Mouse (Mus musculus) forebrain, embryonic 16.5 days (tissue): Measurements from ENCODE around the gene Twsg1. TPM values are rescaled to one million over a fixed set of nuclear protein-coding genes. Genes with fewer than 3 reads are reported as not detected.

Experiments
- ATAC-seq: fragments of 200-750 bp; cut with Nextera tagmentation; 2 replicates; pipeline ENCODE4 v1.8.0; 2017; ENCODE audit warnings: mild to moderate bottlenecking, moderate library complexity
- H3K27ac ChIP-seq: fragments of 300-500 bp; sonication (generic); 2 replicates; pipeline ENCODE4 v1.5.1; 2014; ENCODE audit warnings: low read length, control low read depth
- H3K27me3 ChIP-seq: fragments of 300-500 bp; sonication (generic); replicated peaks from 2 replicates; pipeline ENCODE4 v1.6.1; 2014; ENCODE audit warnings: low read length; ENCODE audit not compliant: control insufficient read depth, insufficient read depth
- H3K36me3 ChIP-seq: fragments of 300-500 bp; sonication (generic); 2 replicates; pipeline ENCODE4 v1.6.1; 2014; ENCODE audit not compliant: control insufficient read depth, insufficient read depth
- H3K4me1 ChIP-seq: fragments of 300-500 bp; sonication (generic); replicated peaks from 2 replicates; pipeline ENCODE4 v1.6.1; 2014; ENCODE audit warnings: low read length; ENCODE audit not compliant: control insufficient read depth, insufficient read depth
- H3K4me2 ChIP-seq: fragments of 300-500 bp; sonication (generic); 2 replicates; pipeline ENCODE4 v1.6.1; 2014; ENCODE audit warnings: mild to moderate bottlenecking, low read length, control low read depth
- H3K4me3 ChIP-seq: fragments of 300-500 bp; sonication (generic); replicated peaks from 2 replicates; pipeline ENCODE4 v1.5.1; 2014; ENCODE audit warnings: mild to moderate bottlenecking, low read length, control low read depth
- H3K9ac ChIP-seq: fragments of 300-500 bp; sonication (generic); replicated peaks from 2 replicates; pipeline ENCODE4 v1.6.1; 2014; ENCODE audit warnings: low read depth, low read length, control low read depth
- H3K9me3 ChIP-seq: fragments of 300-500 bp; sonication (generic); 2 replicates; pipeline ENCODE4 v1.6.1; 2016; ENCODE audit warnings: low read length; ENCODE audit not compliant: control insufficient read depth
- WGBS: fragments of 180-500 bp; shearing (Covaris S2); extraction: QIAGEN DNeasy Blood & Tissue Kit; methylation state at CpG from one replicate; pipeline ENCODE4 v1.1.7; 2014; 5-methylcytosine and 5-hydroxymethylcytosine counted together
- polyA plus RNA-seq: library from polyadenylated mRNA; unstranded; fragments of >200 nt; fragmentation: Nextera tagmentation; extraction: Ambion mirVana; gene quantifications from 2 replicates; pipeline ENCODE4 v1.2.1, GENCODE M21; 2015

Gene Twsg1
- polyA plus RNA-seq, 1 experiment from 2014 or later: 71.1 TPM

GRCm38 (mm10) chr17:65906313-65906894 lies 44.6 kb downstream of the Twsg1 start:
- Histone ChIP-seq H3K4me2 (no peak overlapping the region), H3K4me1 (no peaks in the 10 kb centered on the region), H3K9ac (no peak overlapping the region), H3K36me3 (no peaks in the 10 kb centered on the region), H3K27ac (no peak overlapping the region), H3K4me3 (no peak overlapping the region), H3K9me3 (no peaks in the 10 kb centered on the region), H3K27me3 (no peaks in the 10 kb centered on the region)
- no peak for ATAC-seq
- 50% methylated on average over 11 of the region's 12 CpGs for WGBS

- no peak for ATAC-seq
- no peak overlapping the region for H3K4me2 ChIP-seq
These were observed 45.8 kb downstream of the Twsg1 start for GRCm38 (mm10) chr17:65905241-65905640.

DNA sequence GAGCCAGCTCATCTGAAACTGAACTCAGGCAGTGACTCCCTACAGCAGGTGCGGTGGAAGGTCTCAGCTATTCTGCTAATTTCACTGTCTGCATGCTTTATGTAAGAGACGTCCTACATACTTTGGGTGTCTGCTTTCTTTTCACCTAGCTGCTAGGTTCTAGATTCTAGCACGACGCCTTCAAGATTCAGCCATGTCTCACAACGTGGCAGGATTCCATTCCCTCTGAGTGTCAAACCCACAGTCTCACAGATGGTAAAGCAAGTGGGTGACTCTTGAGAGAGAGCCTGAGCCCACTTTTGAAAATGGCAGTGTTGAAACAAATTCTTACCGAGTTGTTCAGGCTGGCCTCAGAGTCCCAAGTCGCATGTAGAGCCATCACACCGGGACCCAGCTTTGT lies 47.2 kb downstream of the Twsg1 start:
- Histone ChIP-seq H3K27me3 (no peaks in the 10 kb centered on the region), H3K4me1 (no peaks in the 10 kb centered on the region), H3K27ac (no peak overlapping the region), H3K4me2 (no peak overlapping the region), H3K9ac (no peak overlapping the region), H3K4me3 (no peak overlapping the region), H3K36me3 (no peaks in the 10 kb centered on the region), H3K9me3 (no peaks in the 10 kb centered on the region)
- ATAC-seq: no peak
- WGBS: 92% methylated on average over 8 of the region's 8 CpGs

More at GRCm38 (mm10) chr17:65905241-65905640, 45.8 kb downstream of the Twsg1 start:
- no peaks in the 10 kb centered on the region for H3K36me3 ChIP-seq
- WGBS: 83% methylated on average over 14 of the region's 14 CpGs
- no peak overlapping the region for H3K27ac ChIP-seq
- H3K27me3 ChIP-seq: no peaks in the 10 kb centered on the region
- no peaks in the 10 kb centered on the region for H3K4me1 ChIP-seq
- H3K9me3 ChIP-seq: no peaks in the 10 kb centered on the region
- no peak overlapping the region for H3K9ac ChIP-seq
- no peak overlapping the region for H3K4me3 ChIP-seq

GRCm38 (mm10) chr17:65903011-65903410 lies 48.0 kb downstream of the Twsg1 start:
- H3K27ac ChIP-seq: no peak overlapping the region
- 98% methylated on average over 1 of the region's 1 CpGs for WGBS
- no peak overlapping the region for H3K4me2 ChIP-seq
- no peaks in the 10 kb centered on the region for H3K27me3 ChIP-seq
- H3K4me1 ChIP-seq: no peaks in the 10 kb centered on the region
- no peak overlapping the region for H3K9ac ChIP-seq
- H3K4me3 ChIP-seq: no peak overlapping the region
- ATAC-seq: no peak
- H3K36me3 ChIP-seq: no peaks in the 10 kb centered on the region
- no peaks in the 10 kb centered on the region for H3K9me3 ChIP-seq

DNA sequence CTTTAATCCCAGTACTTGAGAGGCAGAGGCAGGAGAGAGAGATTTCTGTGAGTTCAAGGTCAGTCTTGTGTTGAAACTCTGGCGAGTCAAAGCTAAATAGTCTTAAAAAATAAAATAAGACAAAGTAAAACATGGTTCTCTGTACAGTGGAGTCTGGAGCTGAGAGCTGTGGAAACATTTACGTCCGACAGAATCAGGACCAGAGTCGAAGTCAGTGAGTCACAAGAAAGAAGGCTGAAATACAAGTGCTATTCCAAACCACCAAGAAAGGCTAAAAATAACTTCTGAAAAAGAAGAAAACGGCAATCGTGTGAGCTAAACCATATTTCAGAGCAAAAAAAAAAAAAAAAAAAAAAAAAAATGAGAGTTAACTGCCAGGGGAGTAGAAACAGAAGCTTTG lies 48.7 kb downstream of the Twsg1 start:
- Histone ChIP-seq H3K4me2 (no peak overlapping the region), H3K4me1 (no peaks in the 10 kb centered on the region)
- 92% methylated on average over 6 of the region's 6 CpGs for WGBS

DNA sequence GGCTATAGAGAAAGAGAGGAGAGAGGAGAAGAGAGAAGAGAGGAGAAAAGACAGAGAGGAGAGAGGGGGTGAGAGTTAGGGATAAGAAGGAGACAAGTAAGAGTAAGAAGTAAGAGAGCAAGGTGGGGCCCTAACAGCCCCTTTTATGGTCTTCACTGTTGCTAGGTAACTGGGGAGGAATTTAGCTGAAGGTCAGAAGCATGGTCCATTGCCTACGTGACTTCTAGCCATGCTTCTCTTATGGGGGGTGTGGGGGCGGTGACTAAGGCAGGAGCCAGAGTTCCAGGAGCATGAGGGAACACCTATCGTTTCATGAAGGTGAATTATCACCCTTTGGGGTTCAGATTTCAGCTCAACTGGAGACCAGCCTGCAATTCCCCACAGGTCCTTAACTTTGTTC lies 55.0 kb downstream of the Twsg1 start:
- Histone ChIP-seq H3K27me3 (no peaks in the 10 kb centered on the region), H3K9ac (no peak overlapping the region), H3K9me3 (no peaks in the 10 kb centered on the region), H3K36me3 (no peaks in the 10 kb centered on the region), H3K4me1 (no peaks in the 10 kb centered on the region), H3K27ac (no peak overlapping the region), H3K4me2 (no peak overlapping the region), H3K4me3 (no peak overlapping the region)
- no peak for ATAC-seq
- 80% methylated on average over 3 of the region's 3 CpGs for WGBS

More for the DNA sequence above, 48.7 kb downstream of the Twsg1 start:
- no peaks in the 10 kb centered on the region for H3K27me3 ChIP-seq
- no peak overlapping the region for H3K4me3 ChIP-seq
- H3K27ac ChIP-seq: no peak overlapping the region
- no peaks in the 10 kb centered on the region for H3K36me3 ChIP-seq
- no peak for ATAC-seq
- no peak overlapping the region for H3K9ac ChIP-seq
- no peaks in the 10 kb centered on the region for H3K9me3 ChIP-seq

DNA sequence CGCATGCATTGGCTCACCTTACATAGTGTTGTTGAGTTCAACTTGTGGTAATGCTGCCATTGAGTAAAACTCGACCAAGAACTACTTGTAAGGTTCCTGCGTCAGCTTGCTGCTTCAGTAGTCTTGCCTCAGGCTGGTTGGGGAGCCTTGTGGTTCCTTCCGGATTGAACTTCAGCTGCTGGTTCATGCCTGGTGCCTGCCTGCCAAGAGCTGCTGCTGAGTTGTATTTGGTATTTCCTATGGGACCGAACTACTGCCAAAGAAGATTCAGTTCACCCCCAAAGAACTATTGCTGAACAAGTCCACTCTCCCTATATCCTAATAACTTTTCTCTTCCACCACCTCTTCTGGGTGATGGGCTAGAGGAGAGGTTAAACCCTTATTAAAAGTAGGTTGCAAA lies 61.5 kb downstream of the Twsg1 start:
- no peak overlapping the region for H3K27ac ChIP-seq
- ATAC-seq: no peak

GRCm38 (mm10) chr17:65886571-65886970 lies 64.5 kb downstream of the Twsg1 start:
- peaks cover 23% of the 10 kb centered on the region for H3K4me1 ChIP-seq
- no peaks in the 10 kb centered on the region for H3K9me3 ChIP-seq
- H3K9ac ChIP-seq: peak overlapping the region; percentile 79; the same call in 1 of the 2 replicates
- peak overlapping the region; percentile 97 for H3K4me3 ChIP-seq
- H3K27me3 ChIP-seq: no peaks in the 10 kb centered on the region
- H3K4me2 ChIP-seq: peak overlapping the region; percentile 93
- H3K36me3 ChIP-seq: no peaks in the 10 kb centered on the region
- WGBS: 75% methylated on average over 9 of the region's 9 CpGs
- ATAC-seq: no peak
- H3K27ac ChIP-seq: peak overlapping the region; percentile 95

More for the DNA sequence above, 61.5 kb downstream of the Twsg1 start:
- Histone ChIP-seq H3K9ac (no peak overlapping the region), H3K4me1 (peaks cover 6% of the 10 kb centered on the region), H3K9me3 (no peaks in the 10 kb centered on the region), H3K36me3 (no peaks in the 10 kb centered on the region), H3K27me3 (no peaks in the 10 kb centered on the region), H3K4me3 (no peak overlapping the region), H3K4me2 (no peak overlapping the region)
- 82% methylated on average over 5 of the region's 5 CpGs for WGBS

DNA sequence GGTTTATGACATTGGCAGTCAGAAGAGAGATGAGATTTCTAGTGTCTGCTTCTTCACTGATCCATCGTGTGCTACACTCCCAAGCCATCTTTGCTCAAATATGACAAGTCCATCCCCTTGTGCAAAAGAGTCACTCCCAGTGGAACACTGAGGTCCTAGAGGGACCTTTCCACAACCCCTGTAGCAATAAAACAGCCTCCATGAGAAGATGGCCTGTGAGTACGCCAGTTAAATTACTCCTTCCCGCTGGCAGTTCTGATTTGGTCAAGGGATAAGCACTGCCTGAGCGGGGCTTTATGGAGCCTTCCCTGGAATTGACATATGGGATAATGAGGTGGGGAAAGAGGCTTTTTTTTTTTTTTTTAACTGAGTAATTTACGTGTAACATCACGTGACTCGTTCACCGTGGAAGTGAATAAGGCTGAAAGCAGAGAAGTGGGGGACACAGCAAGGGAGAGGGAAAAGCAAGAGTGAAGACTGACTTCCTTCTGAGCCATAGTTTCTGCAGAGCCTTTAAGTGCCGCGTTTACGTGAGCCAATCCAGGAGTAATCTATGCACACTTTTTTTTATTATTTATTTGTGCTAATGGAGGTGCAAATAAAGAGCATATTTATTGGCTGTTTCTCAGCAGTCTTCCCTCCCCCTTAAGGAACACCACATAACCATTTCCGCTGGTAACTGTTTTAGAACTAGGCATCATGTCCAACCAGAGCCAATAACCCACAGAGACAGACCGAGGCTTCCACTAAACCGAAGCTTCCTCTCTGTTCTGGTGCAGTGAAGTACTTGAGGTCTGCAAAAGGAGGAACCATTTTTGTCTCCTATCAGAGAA lies 65.1 kb downstream of the Twsg1 start, which contains the start of gene Ralbp1:
Gene Ralbp1, minus strand, starts transcription at position 102 of the 833 bp plus-strand sequence.
- H3K27ac ChIP-seq: peak within 1 kb of the TSS; percentile 95
- H3K9me3 ChIP-seq: no peaks in the 10 kb centered on the region
- H3K4me3 ChIP-seq: peak within 1 kb of the TSS; percentile 97
- peaks cover 23% of the 10 kb centered on the region for H3K4me1 ChIP-seq
- H3K4me2 ChIP-seq: peak within 1 kb of the TSS; percentile 93
- WGBS: 8% methylated on average over 14 of the region's 14 CpGs
- H3K36me3 ChIP-seq: no peaks in the 10 kb centered on the region
- H3K9ac ChIP-seq: peak within 1 kb of the TSS; percentile 84
- no peaks in the 10 kb centered on the region for H3K27me3 ChIP-seq
- no peak for ATAC-seq
